8 mouse cellular contexts compared by ENCODE assay signal in the genomic region with DNA sequence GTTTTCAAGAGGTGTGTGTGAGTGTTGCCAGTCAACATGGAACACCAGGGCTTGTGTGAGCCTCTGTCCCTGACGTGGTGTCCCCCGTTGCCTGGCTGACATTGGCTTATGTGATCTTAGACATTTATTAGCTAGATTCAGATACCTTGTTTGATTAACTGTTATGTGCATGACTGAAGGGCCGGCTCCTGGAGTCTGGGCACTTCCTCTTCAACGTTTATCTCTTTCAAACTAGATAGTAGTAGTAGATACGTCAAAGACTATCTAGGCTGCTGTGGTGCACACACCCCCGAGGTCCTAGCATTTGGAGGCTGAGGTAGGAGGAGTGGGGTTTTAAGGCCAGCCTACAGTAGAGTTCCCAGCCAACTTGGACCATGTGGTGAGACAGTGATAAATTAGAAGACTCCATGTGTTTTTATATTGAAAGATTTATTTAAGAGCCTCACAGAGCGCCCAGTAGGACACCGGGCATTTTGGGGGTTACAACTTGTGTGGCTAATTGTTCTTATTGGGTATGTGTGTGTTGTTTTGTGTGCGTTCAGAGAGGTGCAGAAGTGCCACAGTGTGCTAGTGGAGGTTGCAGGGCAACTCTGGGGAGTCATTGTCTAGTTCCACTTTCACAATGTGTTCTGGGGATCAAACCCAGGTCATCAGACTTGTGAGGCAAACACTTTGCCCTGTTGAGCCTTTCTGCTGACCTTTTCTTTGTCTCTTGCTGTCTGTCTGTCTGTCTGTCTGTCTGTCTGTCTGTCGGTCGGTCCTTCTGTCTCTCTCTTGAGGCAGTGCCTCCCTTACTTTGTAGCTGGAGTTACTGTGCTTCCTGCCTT. TPM values are rescaled to one million over a fixed set of nuclear protein-coding genes. Genes with fewer than 3 reads are reported as not detected.
DNase-seq lines count a peak whose midpoint lies in the region; ATAC-seq lines count a peak whose summit lies in the region.

No protein-coding gene starts in this region.

- 35% methylated on average over 11 of the region's 11 CpGs for WGBS in heart, embryonic 10.5 days
- 47% methylated on average over 11 of the region's 11 CpGs for WGBS in hindbrain, embryonic 15.5 days
- WGBS in midbrain, embryonic 12.5 days, result 61% methylated on average over 11 of the region's 11 CpGs

- no peaks in the 10 kb centered on the region for H3K9me3 ChIP-seq in heart, embryonic 10.5 days
- no peaks in the 10 kb centered on the region for H3K9me3 ChIP-seq in hindbrain, embryonic 15.5 days
- no peaks in the 10 kb centered on the region for H3K9me3 ChIP-seq in midbrain, embryonic 12.5 days

- peak overlapping the region; percentile 89 for H3K4me2 ChIP-seq in hindbrain, embryonic 15.5 days
- peak overlapping the region; percentile 87 for H3K4me2 ChIP-seq in midbrain, embryonic 12.5 days (replicated peaks)

- no peak for DNase-seq in heart, embryonic 10.5 days (ENCODE audit: low spot score)
- DNase-seq in heart, adult 9 months (ENCODE audit: low spot score in 2 of 2), result no peak
- peak; percentile 58 for DNase-seq in c-Kit-positive CD71-positive TER-119-negative erythroid progenitor cells, embryonic 14.5 days (ENCODE audit: low read depth)
- DNase-seq in gastrocnemius, postnatal 25 days, result no peak
- DNase-seq in testis, postnatal 14 days (ENCODE audit: low spot score), result no peak
- DNase-seq in adrenal gland, adult 2 months, result no peak

- H3K4me1 ChIP-seq in heart, embryonic 10.5 days, result peaks cover 40% of the 10 kb centered on the region
- H3K4me1 ChIP-seq in hindbrain, embryonic 15.5 days (replicated peaks), result peaks cover 32% of the 10 kb centered on the region
- H3K4me1 ChIP-seq in midbrain, embryonic 12.5 days, result peaks cover 23% of the 10 kb centered on the region

- no peaks in the 10 kb centered on the region for H3K27me3 ChIP-seq in heart, embryonic 10.5 days (ENCODE audit: insufficient read depth, poor library complexity, severe bottlenecking)
- H3K27me3 ChIP-seq in hindbrain, embryonic 15.5 days, result no peaks in the 10 kb centered on the region
- H3K27me3 ChIP-seq in midbrain, embryonic 12.5 days, result no peaks in the 10 kb centered on the region

- H3K9ac ChIP-seq in hindbrain, embryonic 15.5 days, result peak overlapping the region; percentile 80
- H3K9ac ChIP-seq in midbrain, embryonic 12.5 days (replicated peaks), result peak overlapping the region; percentile 89

- H3K4me3 ChIP-seq in heart, embryonic 10.5 days, result peak overlapping the region; percentile 92
- H3K4me3 ChIP-seq in hindbrain, embryonic 15.5 days, result peak overlapping the region; percentile 79
- peak overlapping the region; percentile 84 for H3K4me3 ChIP-seq in midbrain, embryonic 12.5 days

- peak overlapping the region; percentile 18; the same call in 1 of the 2 replicates for H3K27ac ChIP-seq in heart, embryonic 10.5 days
- no peak overlapping the region for H3K27ac ChIP-seq in hindbrain, embryonic 15.5 days (replicated peaks)
- no peak overlapping the region for H3K27ac ChIP-seq in midbrain, embryonic 12.5 days (replicated peaks)

- peaks cover 15% of the 10 kb centered on the region for H3K36me3 ChIP-seq in heart, embryonic 10.5 days
- peaks cover 15% of the 10 kb centered on the region for H3K36me3 ChIP-seq in hindbrain, embryonic 15.5 days
- peaks cover 13% of the 10 kb centered on the region for H3K36me3 ChIP-seq in midbrain, embryonic 12.5 days

- ATAC-seq in hindbrain, embryonic 15.5 days (ENCODE audit: low FRiP score, low read depth), result no peak
- ATAC-seq in midbrain, embryonic 12.5 days (ENCODE audit: low FRiP score, low read depth), result no peak

RNA-seq across cellular contexts. Expression of a gene that starts 1.6 kb away (rescaled TPM):
- polyA plus RNA-seq in heart, embryonic 10.5 days (2016; fragmentation: Nextera tagmentation; extraction: Ambion mirVana), result 5.0 and 6.2 TPM in 2 replicates
- 6.4 and 7.6 TPM in 2 replicates for polyA plus RNA-seq in hindbrain, embryonic 15.5 days (2015; fragmentation: Nextera tagmentation; extraction: Ambion mirVana)
- polyA plus RNA-seq in midbrain, embryonic 12.5 days (2016; fragmentation: Nextera tagmentation; extraction: Ambion mirVana), result 8.3 and 9.2 TPM in 2 replicates
- 10 to 100 TPM; 21.5 to 24.4 TPM for total RNA-seq in gastrocnemius, postnatal 25 days (2021)
- 10 to 100 TPM; 25.2 to 38.7 TPM for total RNA-seq in adrenal gland, adult 2 months (2021)
- 14.1 and 15.0 TPM in 2 replicates for polyA plus RNA-seq in adrenal gland, adult 2 months (2012; rRNA removed)

RNA-seq across cellular contexts. Expression of a gene that starts 19.9 kb away (rescaled TPM):
- polyA plus RNA-seq in heart, embryonic 10.5 days (2016; fragmentation: Nextera tagmentation; extraction: Ambion mirVana), result 266 and 331 TPM in 2 replicates
- 216 and 230 TPM in 2 replicates for polyA plus RNA-seq in hindbrain, embryonic 15.5 days (2015; fragmentation: Nextera tagmentation; extraction: Ambion mirVana)
- polyA plus RNA-seq in midbrain, embryonic 12.5 days (2016; fragmentation: Nextera tagmentation; extraction: Ambion mirVana), result 350 and 358 TPM in 2 replicates
- total RNA-seq in gastrocnemius, postnatal 25 days (2021), result 10 to 100 TPM; 62.8 to 63.4 TPM
- 10 to 100 TPM; 74.5 to 79.8 TPM for total RNA-seq in adrenal gland, adult 2 months (2021)
- polyA plus RNA-seq in adrenal gland, adult 2 months (2012; rRNA removed), result 180 and 188 TPM in 2 replicates

RNA-seq across cellular contexts. Expression of a gene that starts 37.4 kb away (rescaled TPM):
- polyA plus RNA-seq in heart, embryonic 10.5 days (2016; fragmentation: Nextera tagmentation; extraction: Ambion mirVana), result 11.9 and 17.2 TPM in 2 replicates
- 10.0 and 12.0 TPM in 2 replicates for polyA plus RNA-seq in hindbrain, embryonic 15.5 days (2015; fragmentation: Nextera tagmentation; extraction: Ambion mirVana)
- 12.4 and 12.9 TPM in 2 replicates for polyA plus RNA-seq in midbrain, embryonic 12.5 days (2016; fragmentation: Nextera tagmentation; extraction: Ambion mirVana)
- 100 to 1,000 TPM; 125 to 149 TPM for total RNA-seq in gastrocnemius, postnatal 25 days (2021)
- total RNA-seq in adrenal gland, adult 2 months (2021), result 100 to 1,000 TPM; 159 to 164 TPM
- polyA plus RNA-seq in adrenal gland, adult 2 months (2012; rRNA removed), result 113 and 145 TPM in 2 replicates

RNA-seq across cellular contexts. Expression of a gene that starts 51.2 kb away (rescaled TPM):
- polyA plus RNA-seq in heart, embryonic 10.5 days (2016; fragmentation: Nextera tagmentation; extraction: Ambion mirVana), result 9.2 and 10.4 TPM in 2 replicates
- 48.4 and 54.6 TPM in 2 replicates for polyA plus RNA-seq in hindbrain, embryonic 15.5 days (2015; fragmentation: Nextera tagmentation; extraction: Ambion mirVana)
- 60.7 and 64.8 TPM in 2 replicates for polyA plus RNA-seq in midbrain, embryonic 12.5 days (2016; fragmentation: Nextera tagmentation; extraction: Ambion mirVana)
- total RNA-seq in gastrocnemius, postnatal 25 days (2021), result 10 to 100 TPM; 11.2 to 15.3 TPM
- 10 to 100 TPM; 23.5 to 24.9 TPM for total RNA-seq in adrenal gland, adult 2 months (2021)
- polyA plus RNA-seq in adrenal gland, adult 2 months (2012; rRNA removed), result 41.3 and 44.8 TPM in 2 replicates

RNA-seq across cellular contexts. Expression of a gene that starts 51.8 kb away (rescaled TPM):
- 52.5 and 64.0 TPM in 2 replicates for polyA plus RNA-seq in heart, embryonic 10.5 days (2016; fragmentation: Nextera tagmentation; extraction: Ambion mirVana)
- 56.4 and 59.6 TPM in 2 replicates for polyA plus RNA-seq in hindbrain, embryonic 15.5 days (2015; fragmentation: Nextera tagmentation; extraction: Ambion mirVana)
- polyA plus RNA-seq in midbrain, embryonic 12.5 days (2016; fragmentation: Nextera tagmentation; extraction: Ambion mirVana), result 95.7 TPM in 2 replicates
- total RNA-seq in gastrocnemius, postnatal 25 days (2021), result 10 to 100 TPM; 13.5 to 18.2 TPM
- total RNA-seq in adrenal gland, adult 2 months (2021), result 10 to 100 TPM; 17.7 to 30.9 TPM
- 7.4 and 8.3 TPM in 2 replicates for polyA plus RNA-seq in adrenal gland, adult 2 months (2012; rRNA removed)
